Mouse (Mus musculus): Measurements from ENCODE around the gene Znrf3.

- TF ChIP-seq POLR2A (IDR thresholded peaks at IDR 0.05; ENCODE audit: low read depth, low read length): no peak
- no peak for TF ChIP-seq CTCF (IDR thresholded peaks at IDR 0.05; ENCODE audit: extremely low read depth, insufficient read depth, insufficient read length, insufficient replicate concordance)
Observed at GRCm38 (mm10) chr11:5277307-5277971, 167.2 kb downstream of the Znrf3 start.
